Mouse (Mus musculus) cerebellum, postnatal 10 days (tissue): ENCODE results near the gene Tmem199.

ENCODE experiments used
- DNase-seq, 2 experiments: peaks; one replicate each; pipeline ENCODE4 v3.0.0; 2021; ENCODE audit warnings: mixed read lengths in 2 of 2

Tmem199 gene

GRCm38 (mm10) chr11:78471326-78472103 lies 40.5 kb downstream of the Tmem199 start:
- no peak for DNase-seq

- DNase-seq, result no peak
Observed at GRCm38 (mm10) chr11:78467932-78468331, 44.0 kb downstream of the Tmem199 start.

GRCm38 (mm10) chr11:78467515-78467914 lies 44.5 kb downstream of the Tmem199 start:
- DNase-seq, result no peak

- DNase-seq, result peak; percentile 55 to 58
Observed at GRCm38 (mm10) chr11:78466242-78466912, 45.6 kb downstream of the Tmem199 start.

- peak; percentile 86 to 89 for DNase-seq
Observed at GRCm38 (mm10) chr11:78465568-78466180, 46.3 kb downstream of the Tmem199 start, which contains the start of gene Slc46a1. Slc46a1 (plus strand) TSS chr11:78465697.

- DNase-seq, result no peak
Observed at GRCm38 (mm10) chr11:78465116-78465515, 46.9 kb downstream of the Tmem199 start.

- DNase-seq, result no peak
Observed at GRCm38 (mm10) chr11:78463286-78464036, 48.5 kb downstream of the Tmem199 start.

- no peak for DNase-seq
Observed at GRCm38 (mm10) chr11:78462669-78463068, 49.3 kb downstream of the Tmem199 start.

- DNase-seq, result no peak
Observed at GRCm38 (mm10) chr11:78461894-78462293, 50.1 kb downstream of the Tmem199 start.

GRCm38 (mm10) chr11:78458740-78459139 lies 53.2 kb downstream of the Tmem199 start:
- DNase-seq, result no peak
